Mouse (Mus musculus): ENCODE data around the gene Vmn1r129. TPM values are rescaled to one million over a fixed set of nuclear protein-coding genes. Genes with fewer than 3 reads are reported as not detected.
"Not testable (repeated sequence)": the region's sequence is repeated elsewhere in the genome, so short reads cannot be mapped to it uniquely, and the experiment has no call there.

The Vmn1r129 gene
- total RNA-seq (2021), result not detected
- long read RNA-seq, experiment 1, result 0 reads
- long read RNA-seq, experiment 2, result 0 reads

GRCm38 (mm10) chr7:21361191-21361590 is at the start of gene Vmn1r129:
Vmn1r129 (minus strand) TSS chr7:21361291.
- not testable (repeated sequence) for DNase-seq (ENCODE audit: low spot score in 2 of 2)

GRCm38 (mm10) chr7:21349073-21349472 is 12.0 kb downstream of the Vmn1r129 start, which contains the start of gene Vmn1r128:
Vmn1r128 (plus strand) TSS chr7:21349373.
- not testable (repeated sequence) for DNase-seq (ENCODE audit: low spot score in 2 of 2)

GRCm38 (mm10) chr7:21319761-21320160 is 41.3 kb downstream of the Vmn1r129 start, which contains the start of gene Vmn1r127:
Vmn1r127 (minus strand) TSS chr7:21319861.
- not testable (repeated sequence) for DNase-seq (ENCODE audit: low spot score in 2 of 2)

Other genes starting within 250 kb of the Vmn1r129 start
- not detected for gene Vmn1r122, start 227.2 kb downstream of the Vmn1r129 start, total RNA-seq (2021)
- not detected for gene Vmn1r123, start 199.1 kb downstream of the Vmn1r129 start, total RNA-seq (2021)
- not detected for gene Gm5157, start 170.9 kb downstream of the Vmn1r129 start, total RNA-seq (2021)
- not detected for gene Vmn1r124, start 100.7 kb downstream of the Vmn1r129 start, total RNA-seq (2021)
- gene Vmn1r125, start 89.1 kb downstream of the Vmn1r129 start, total RNA-seq (2021), result not detected
- gene Vmn1r126, start 59.8 kb downstream of the Vmn1r129 start, total RNA-seq (2021), result not detected
- not detected for gene Vmn1r127, start 41.4 kb downstream of the Vmn1r129 start, total RNA-seq (2021)
- not detected for gene Vmn1r128, start 11.9 kb downstream of the Vmn1r129 start, total RNA-seq (2021)
- gene Gm6882, start 71.5 kb upstream of the Vmn1r129 start, total RNA-seq (2021), result not detected
- gene Vmn1r130, start 150.5 kb upstream of the Vmn1r129 start, total RNA-seq (2021), result not detected
- not detected for gene Vmn1r131, start 184.8 kb upstream of the Vmn1r129 start, total RNA-seq (2021)